Comparison of ENCODE assay signal across 1 mouse cellular context in the genomic region with DNA sequence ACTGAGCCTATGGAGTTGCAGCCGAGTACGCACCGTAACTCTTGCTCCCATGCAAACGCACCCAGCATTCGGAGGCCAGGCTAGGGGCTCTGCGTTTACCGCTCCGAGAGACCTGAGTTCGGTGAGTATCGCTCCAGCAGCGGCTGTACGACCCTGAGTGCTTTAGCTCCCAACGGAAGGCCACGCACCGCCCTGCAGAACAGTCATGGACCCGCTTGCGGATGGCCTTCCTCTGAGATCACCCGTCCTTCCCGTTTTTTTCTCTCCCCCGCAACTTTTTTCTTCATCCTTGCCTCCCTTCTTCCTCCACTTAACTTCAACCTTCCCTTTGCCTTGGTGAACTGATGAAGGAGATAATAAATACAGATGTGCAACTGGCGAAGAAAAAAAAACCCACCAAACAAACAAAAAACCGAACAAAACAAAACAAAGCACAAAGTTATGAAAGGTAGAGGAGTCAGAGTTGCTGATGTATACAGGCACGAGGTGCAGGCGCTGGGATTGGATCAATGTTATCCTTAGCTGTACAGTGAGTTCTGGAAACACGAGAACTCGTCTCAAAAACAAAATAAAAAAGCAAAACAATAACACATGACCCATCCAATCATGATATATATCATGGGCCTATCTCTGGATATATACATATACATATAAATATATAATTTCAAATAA.
TF ChIP-seq lines count a peak whose summit lies in the region.

No protein-coding gene starts in this region.

TF ChIP-seq in MEL, 35 proteins besides CTCF, POLR2A, EP300 and RAD21 (continued from another document):
- TF ChIP-seq MXI1 (IDR thresholded peaks at IDR 0.05; ENCODE audit: low read depth, low read length) (peak; percentile 25; the same call in 1 of the 2 replicates), RCOR1 (IDR thresholded peaks at IDR 0.05; ENCODE audit: low read depth, low read length) (no peak), ZKSCAN1 (IDR thresholded peaks at IDR 0.05; ENCODE audit: low read depth, low read length) (no peak), MYC (IDR thresholded peaks at IDR 0.05; ENCODE audit: low read depth, low read length) (no peak)
